Mouse (Mus musculus): ENCODE results near the gene Vmn1r220.
"Not testable (repeated sequence)": the region's sequence is repeated elsewhere in the genome, so short reads cannot be mapped to it uniquely, and the experiment has no call there.

DNA sequence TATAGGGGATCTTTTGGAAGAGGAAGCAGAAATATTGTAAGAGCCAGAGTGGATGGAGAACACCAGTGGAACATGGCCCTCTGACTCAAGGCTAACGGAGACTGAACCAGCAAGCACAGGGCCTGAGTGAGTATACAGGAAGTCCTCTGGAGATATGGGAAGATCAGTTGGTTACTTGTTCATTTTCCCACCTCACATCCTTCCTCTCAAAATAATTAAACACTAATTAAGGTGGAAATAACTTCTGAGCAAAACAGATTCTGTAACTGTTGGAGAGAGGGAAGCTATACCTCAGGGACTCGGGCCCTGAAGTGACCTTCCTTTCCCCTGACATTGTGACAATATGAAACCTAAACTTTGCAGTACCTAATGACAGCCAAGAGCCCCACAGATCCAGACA is 26.1 kb upstream of the Vmn1r220 start, which contains the start of gene Vmn1r221:
- not testable (repeated sequence) for TF ChIP-seq CTCF (IDR thresholded peaks at IDR 0.05; ENCODE audit: control insufficient read depth, insufficient read depth, low read length); POLR2A (IDR thresholded peaks at IDR 0.05; ENCODE audit: borderline replicate concordance, control insufficient read depth, low read depth, low read length)
